Mouse (Mus musculus) forebrain, embryonic 11.5 days (tissue): ENCODE measurements around the gene Nlrc5. TPM values are rescaled to one million over a fixed set of nuclear protein-coding genes. Genes with fewer than 3 reads are reported as not detected.
"Not testable (repeated sequence)": the region's sequence is repeated elsewhere in the genome, so short reads cannot be mapped to it uniquely, and the experiment has no call there.

Experiments used
- ATAC-seq: fragments of 200-750 bp; cut with Nextera tagmentation; replicated peaks from 2 replicates; pipeline ENCODE4 v1.8.0; 2017; ENCODE audit warnings: moderate TSS enrichment; ENCODE audit not compliant: low FRiP score
- DNase-seq: peaks from one replicate; pipeline ENCODE4 v3.0.0-alpha.2; 2017; ENCODE audit warnings: low spot score
- H3K27ac ChIP-seq: fragments of 300-500 bp; sonication (generic); 2 replicates; pipeline ENCODE4 v1.5.1; 2014; ENCODE audit warnings: low read depth, low read length
- H3K27me3 ChIP-seq: fragments of 300-500 bp; sonication (generic); 2 replicates; pipeline ENCODE4 v1.6.1; 2014; ENCODE audit warnings: mild to moderate bottlenecking, low read length, mixed read lengths; ENCODE audit not compliant: control insufficient read depth, insufficient read depth
- H3K36me3 ChIP-seq: fragments of 300-500 bp; sonication (generic); 2 replicates; pipeline ENCODE4 v1.6.1; 2014; ENCODE audit warnings: mild to moderate bottlenecking, low read length, moderate library complexity, mixed read lengths; ENCODE audit not compliant: control insufficient read depth, insufficient read depth
- H3K4me1 ChIP-seq: fragments of 300-500 bp; sonication (generic); replicated peaks from 2 replicates; pipeline ENCODE4 v1.6.1; 2014; ENCODE audit warnings: low read length, mixed read lengths; ENCODE audit not compliant: control insufficient read depth, insufficient read depth
- H3K4me2 ChIP-seq: fragments of 300-500 bp; sonication (generic); 2 replicates; pipeline ENCODE4 v1.6.1; 2014; ENCODE audit warnings: low read depth, mild to moderate bottlenecking, low read length, moderate library complexity, mixed read lengths; ENCODE audit not compliant: severe bottlenecking
- H3K4me3 ChIP-seq: fragments of 300-500 bp; sonication (generic); 2 replicates; pipeline ENCODE4 v1.5.1; 2014; ENCODE audit warnings: low read depth, low read length
- H3K9ac ChIP-seq: fragments of 300-500 bp; sonication (generic); 2 replicates; pipeline ENCODE4 v1.6.1; 2014; ENCODE audit warnings: low read length
- H3K9me3 ChIP-seq: fragments of 300-500 bp; sonication (generic); 2 replicates; pipeline ENCODE4 v1.6.1; 2016; ENCODE audit warnings: low read length, mixed read lengths; ENCODE audit not compliant: control insufficient read depth
- WGBS: fragments of 180-500 bp; shearing (Covaris S2); extraction: QIAGEN DNeasy Blood & Tissue Kit; methylation state at CpG from one replicate; pipeline ENCODE4 v1.1.7; 2014; 5-methylcytosine and 5-hydroxymethylcytosine counted together
- polyA plus RNA-seq: library from polyadenylated mRNA; unstranded; fragments of >200 nt; fragmentation: Nextera tagmentation; extraction: Ambion mirVana; gene quantifications from 2 replicates; pipeline ENCODE4 v1.2.1, GENCODE M21; 2014

Nlrc5 gene
- polyA plus RNA-seq, 1 experiment from 2014 or later = 0.09 TPM

GRCm38 (mm10) chr8:94443153-94443552 lies 9.0 kb downstream of the Nlrc5 start:
- Histone ChIP-seq H3K27ac (no peak overlapping the region), H3K27me3 (no peaks in the 10 kb centered on the region), H3K4me3 (no peak overlapping the region), H3K4me1 (no peaks in the 10 kb centered on the region), H3K9ac (no peak overlapping the region), H3K36me3 (no peaks in the 10 kb centered on the region), H3K4me2 (no peak overlapping the region), H3K9me3 (no peaks in the 10 kb centered on the region)
- DNase-seq = no peak
- WGBS = 95% methylated on average over 3 of the region's 3 CpGs
- no peak for ATAC-seq

GRCm38 (mm10) chr8:94444480-94444879 lies 10.3 kb downstream of the Nlrc5 start:
- Histone ChIP-seq H3K27ac (no peak overlapping the region), H3K27me3 (no peaks in the 10 kb centered on the region), H3K9me3 (no peaks in the 10 kb centered on the region), H3K36me3 (no peaks in the 10 kb centered on the region), H3K9ac (no peak overlapping the region), H3K4me2 (no peak overlapping the region), H3K4me3 (no peak overlapping the region), H3K4me1 (no peaks in the 10 kb centered on the region)
- no peak for DNase-seq
- ATAC-seq = no peak
- 64% methylated on average over 2 of the region's 2 CpGs for WGBS

- Histone ChIP-seq H3K27me3 (no peaks in the 10 kb centered on the region), H3K27ac (no peak overlapping the region), H3K4me3 (no peak overlapping the region), H3K36me3 (no peaks in the 10 kb centered on the region), H3K4me2 (no peak overlapping the region), H3K9ac (no peak overlapping the region), H3K4me1 (no peaks in the 10 kb centered on the region), H3K9me3 (no peaks in the 10 kb centered on the region)
- ATAC-seq = no peak
- DNase-seq = no peak
- 83% methylated on average over 3 of the region's 3 CpGs for WGBS
Observed at GRCm38 (mm10) chr8:94447142-94447541, 13.0 kb downstream of the Nlrc5 start.

- H3K36me3 ChIP-seq = no peaks in the 10 kb centered on the region
- no peak overlapping the region for H3K27ac ChIP-seq
- no peaks in the 10 kb centered on the region for H3K4me1 ChIP-seq
- 78% methylated on average over 7 of the region's 7 CpGs for WGBS
- no peak overlapping the region for H3K4me2 ChIP-seq
- H3K9ac ChIP-seq = no peak overlapping the region
- no peak overlapping the region for H3K4me3 ChIP-seq
- ATAC-seq = no peak
- no peaks in the 10 kb centered on the region for H3K27me3 ChIP-seq
- no peaks in the 10 kb centered on the region for H3K9me3 ChIP-seq
- DNase-seq = no peak
Observed at GRCm38 (mm10) chr8:94447583-94448324, 13.6 kb downstream of the Nlrc5 start.

- DNase-seq = not testable (repeated sequence)
- WGBS = 91% methylated on average over 15 of the region's 15 CpGs
Observed at GRCm38 (mm10) chr8:94452991-94453390, 18.8 kb downstream of the Nlrc5 start.

GRCm38 (mm10) chr8:94453868-94454488 lies 19.8 kb downstream of the Nlrc5 start:
- Histone ChIP-seq H3K27me3 (no peaks in the 10 kb centered on the region), H3K4me3 (no peak overlapping the region), H3K27ac (no peak overlapping the region), H3K36me3 (no peaks in the 10 kb centered on the region), H3K9me3 (no peaks in the 10 kb centered on the region), H3K4me2 (no peak overlapping the region), H3K9ac (no peak overlapping the region), H3K4me1 (no peaks in the 10 kb centered on the region)
- ATAC-seq = no peak
- WGBS = 91% methylated on average over 6 of the region's 6 CpGs
- no peak for DNase-seq

More at GRCm38 (mm10) chr8:94452991-94453390, 18.8 kb downstream of the Nlrc5 start:
- not testable (repeated sequence) for H3K27me3 ChIP-seq, H3K4me1 ChIP-seq, ATAC-seq, H3K36me3 ChIP-seq, H3K27ac ChIP-seq, H3K9me3 ChIP-seq, H3K4me2 ChIP-seq, H3K9ac ChIP-seq, H3K4me3 ChIP-seq

- H3K27me3 ChIP-seq = no peaks in the 10 kb centered on the region
- no peak overlapping the region for H3K4me2 ChIP-seq
- no peaks in the 10 kb centered on the region for H3K36me3 ChIP-seq
- DNase-seq = no peak
- H3K9ac ChIP-seq = no peak overlapping the region
- ATAC-seq = no peak
- H3K4me3 ChIP-seq = no peak overlapping the region
- no peaks in the 10 kb centered on the region for H3K4me1 ChIP-seq
- no peak overlapping the region for H3K27ac ChIP-seq
- no peaks in the 10 kb centered on the region for H3K9me3 ChIP-seq
- 86% methylated on average over 5 of the region's 5 CpGs for WGBS
Observed at GRCm38 (mm10) chr8:94454905-94455304, 20.7 kb downstream of the Nlrc5 start.

GRCm38 (mm10) chr8:94456071-94456470 lies 21.9 kb downstream of the Nlrc5 start:
- H3K4me1 ChIP-seq = no peaks in the 10 kb centered on the region
- ATAC-seq (no peak), DNase-seq (no peak)
- H3K4me2 ChIP-seq = no peak overlapping the region
- no peaks in the 10 kb centered on the region for H3K27me3 ChIP-seq
- no peak overlapping the region for H3K4me3 ChIP-seq
- no peaks in the 10 kb centered on the region for H3K9me3 ChIP-seq
- 90% methylated on average over 5 of the region's 5 CpGs for WGBS
- no peak overlapping the region for H3K27ac ChIP-seq
- H3K36me3 ChIP-seq = no peaks in the 10 kb centered on the region
- no peak overlapping the region for H3K9ac ChIP-seq

GRCm38 (mm10) chr8:94458567-94458966 lies 24.4 kb downstream of the Nlrc5 start:
- no peak for DNase-seq
- Histone ChIP-seq H3K9me3 (no peaks in the 10 kb centered on the region), H3K4me2 (no peak overlapping the region), H3K4me3 (no peak overlapping the region), H3K27ac (no peak overlapping the region), H3K9ac (no peak overlapping the region), H3K36me3 (no peaks in the 10 kb centered on the region), H3K4me1 (no peaks in the 10 kb centered on the region), H3K27me3 (no peaks in the 10 kb centered on the region)
- WGBS = 68% methylated on average over 2 of the region's 2 CpGs
- no peak for ATAC-seq
